Mouse (Mus musculus) bone marrow, adult 2 months (tissue): ENCODE data around the gene Slc25a54.

Experiments
- CTCF ChIP-seq: fragments of 200-500 bp; IDR thresholded peaks from 2 replicates; pipeline ENCODE4 v1.5.1; 2011; ENCODE audit warnings: low read length, control low read depth; ENCODE audit not compliant: control insufficient read depth, insufficient read depth
- POLR2A ChIP-seq: fragments of 200-500 bp; IDR thresholded peaks from 2 replicates; pipeline ENCODE4 v1.6.1; 2011; ENCODE audit warnings: low read depth, mild to moderate bottlenecking, control low read depth, low read length, borderline replicate concordance; ENCODE audit not compliant: control insufficient read depth

DNA sequence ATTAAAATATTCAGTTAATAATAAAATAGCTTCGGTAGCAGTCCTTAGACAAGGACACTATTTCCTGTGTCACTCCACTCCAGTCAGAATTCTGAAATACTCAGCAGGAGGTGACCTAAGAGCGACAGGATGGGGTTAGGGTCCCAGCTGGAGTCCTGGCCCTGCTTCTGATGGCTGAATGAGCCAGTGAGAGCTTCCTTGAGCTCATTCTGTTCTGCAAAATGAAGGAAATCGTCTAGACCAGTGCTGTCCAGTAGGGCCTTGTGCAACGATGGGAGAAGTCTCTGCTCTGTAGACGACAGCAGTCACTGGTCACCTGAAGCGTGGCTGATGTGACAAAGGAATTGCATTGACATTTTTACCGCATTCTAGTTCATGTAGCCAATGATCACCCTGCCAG is 36.9 kb upstream of the Slc25a54 start:
- no peak for TF ChIP-seq POLR2A
- TF ChIP-seq CTCF: no peak
